Mouse (Mus musculus): ENCODE measurements around the gene Prdm16. TPM values are rescaled to one million over a fixed set of nuclear protein-coding genes. Genes with fewer than 3 reads are reported as not detected.

Gene Prdm16
- polyA plus RNA-seq, 1 experiment from 2014 or later, result 22.4 TPM

- no peaks in the 10 kb centered on the region for H3K36me3 ChIP-seq
- peaks cover 81% of the 10 kb centered on the region for H3K27me3 ChIP-seq
- WGBS, result 7% methylated on average over 15 of the region's 15 CpGs
- peak overlapping the region; percentile 94; the same call in 1 of the 2 replicates for H3K27ac ChIP-seq
- H3K9ac ChIP-seq, result peak overlapping the region; percentile 59
- H3K4me3 ChIP-seq, result peak overlapping the region; percentile 54
- H3K4me2 ChIP-seq, result peak overlapping the region; percentile 82
- no peak for ATAC-seq (ENCODE audit: borderline replicate concordance, extremely low read depth, low FRiP score, low TSS enrichment)
- H3K4me1 ChIP-seq, result peaks cover 19% of the 10 kb centered on the region
- H3K9me3 ChIP-seq, result no peaks in the 10 kb centered on the region
Measured at GRCm38 (mm10) chr4:154638320-154638886, 1.7 kb upstream of the Prdm16 start.

GRCm38 (mm10) chr4:154637468-154638319 is 1.0 kb upstream of the Prdm16 start:
- H3K27me3 ChIP-seq, result peaks cover 81% of the 10 kb centered on the region
- no peaks in the 10 kb centered on the region for H3K9me3 ChIP-seq
- peaks cover 19% of the 10 kb centered on the region for H3K4me1 ChIP-seq
- peak overlapping the region; percentile 54 for H3K4me3 ChIP-seq
- peak overlapping the region; percentile 94 for H3K27ac ChIP-seq
- H3K36me3 ChIP-seq, result no peaks in the 10 kb centered on the region
- WGBS, result 2% methylated on average over 53 of the region's 73 CpGs
- ATAC-seq (ENCODE audit: borderline replicate concordance, extremely low read depth, low FRiP score, low TSS enrichment), result no peak
- H3K4me2 ChIP-seq, result peak overlapping the region; percentile 82
- peak overlapping the region; percentile 59 for H3K9ac ChIP-seq

GRCm38 (mm10) chr4:154636053-154636433 is 630 bp downstream of the Prdm16 start:
- H3K4me1 ChIP-seq, result peaks cover 19% of the 10 kb centered on the region
- H3K9ac ChIP-seq, result peak overlapping the region; percentile 59
- ATAC-seq (ENCODE audit: borderline replicate concordance, extremely low read depth, low FRiP score, low TSS enrichment), result peak; percentile 63; the same call in 1 of the 2 replicates
- peaks cover 80% of the 10 kb centered on the region for H3K27me3 ChIP-seq
- no peaks in the 10 kb centered on the region for H3K9me3 ChIP-seq
- H3K4me2 ChIP-seq, result peak overlapping the region; percentile 82
- H3K36me3 ChIP-seq, result no peaks in the 10 kb centered on the region
- H3K27ac ChIP-seq, result peak overlapping the region; percentile 94
- 0% methylated on average over 4 of the region's 30 CpGs for WGBS
- H3K4me3 ChIP-seq, result peak overlapping the region; percentile 54

- H3K9me3 ChIP-seq, result no peaks in the 10 kb centered on the region
- WGBS, result under 1% methylated on average over 94 of the region's 94 CpGs
- H3K36me3 ChIP-seq, result no peaks in the 10 kb centered on the region
- peak overlapping the region; percentile 82 for H3K4me2 ChIP-seq
- peak overlapping the region; percentile 94 for H3K27ac ChIP-seq
- H3K9ac ChIP-seq, result peak overlapping the region; percentile 59
- peaks cover 78% of the 10 kb centered on the region for H3K27me3 ChIP-seq
- peaks cover 17% of the 10 kb centered on the region for H3K4me1 ChIP-seq
- ATAC-seq (ENCODE audit: borderline replicate concordance, extremely low read depth, low FRiP score, low TSS enrichment), result peak; percentile 50; the same call in 1 of the 2 replicates
- peak overlapping the region; percentile 54 for H3K4me3 ChIP-seq
Measured at GRCm38 (mm10) chr4:154635241-154636052, 1.2 kb downstream of the Prdm16 start.

- no peak for ATAC-seq (ENCODE audit: borderline replicate concordance, extremely low read depth, low FRiP score, low TSS enrichment)
- Histone ChIP-seq H3K27ac (peak overlapping the region; percentile 94), H3K36me3 (no peaks in the 10 kb centered on the region), H3K4me2 (peak overlapping the region; percentile 82), H3K9ac (peak overlapping the region; percentile 59), H3K4me1 (peaks cover 19% of the 10 kb centered on the region), H3K4me3 (peak overlapping the region; percentile 54), H3K9me3 (no peaks in the 10 kb centered on the region), H3K27me3 (peaks cover 75% of the 10 kb centered on the region)
- 16% methylated on average over 44 of the region's 44 CpGs for WGBS
Measured at GRCm38 (mm10) chr4:154634470-154635240, 2.0 kb downstream of the Prdm16 start.

- H3K27me3 ChIP-seq, result peaks cover 73% of the 10 kb centered on the region
- peak overlapping the region; percentile 54 for H3K4me3 ChIP-seq
- no peak for ATAC-seq (ENCODE audit: borderline replicate concordance, extremely low read depth, low FRiP score, low TSS enrichment)
- 39% methylated on average over 3 of the region's 3 CpGs for WGBS
- peak overlapping the region; percentile 59 for H3K9ac ChIP-seq
- peaks cover 23% of the 10 kb centered on the region for H3K4me1 ChIP-seq
- H3K9me3 ChIP-seq, result no peaks in the 10 kb centered on the region
- H3K36me3 ChIP-seq, result no peaks in the 10 kb centered on the region
- no peak overlapping the region; the same call in 1 of the 2 replicates for H3K27ac ChIP-seq
- H3K4me2 ChIP-seq, result peak overlapping the region; percentile 82
Measured at GRCm38 (mm10) chr4:154634001-154634400, 2.7 kb downstream of the Prdm16 start.

- Histone ChIP-seq H3K4me2 (peak overlapping the region; percentile 82), H3K9me3 (no peaks in the 10 kb centered on the region), H3K9ac (peak overlapping the region; percentile 59), H3K4me3 (peak overlapping the region; percentile 54), H3K27ac (no peak overlapping the region), H3K36me3 (no peaks in the 10 kb centered on the region), H3K4me1 (peaks cover 27% of the 10 kb centered on the region), H3K27me3 (peaks cover 65% of the 10 kb centered on the region)
- 41% methylated on average over 14 of the region's 14 CpGs for WGBS
- no peak for ATAC-seq (ENCODE audit: borderline replicate concordance, extremely low read depth, low FRiP score, low TSS enrichment)
Measured at GRCm38 (mm10) chr4:154632800-154633764, 3.6 kb downstream of the Prdm16 start.

- Histone ChIP-seq H3K27me3 (peaks cover 50% of the 10 kb centered on the region), H3K4me2 (peak overlapping the region; percentile 82), H3K27ac (peak overlapping the region; percentile 77), H3K9ac (no peak overlapping the region), H3K4me1 (peaks cover 36% of the 10 kb centered on the region), H3K36me3 (no peaks in the 10 kb centered on the region), H3K4me3 (peak overlapping the region; percentile 19), H3K9me3 (no peaks in the 10 kb centered on the region)
- ATAC-seq (ENCODE audit: borderline replicate concordance, extremely low read depth, low FRiP score, low TSS enrichment), result 0 out of 2 replicates have a peak, but pooled peaks have one; percentile 28
- WGBS, result 23% methylated on average over 3 of the region's 3 CpGs
Measured at GRCm38 (mm10) chr4:154630763-154631162, 5.9 kb downstream of the Prdm16 start.

GRCm38 (mm10) chr4:154627419-154628142 is 9.1 kb downstream of the Prdm16 start:
- Histone ChIP-seq H3K27ac (no peak overlapping the region), H3K9ac (no peak overlapping the region), H3K27me3 (peaks cover 27% of the 10 kb centered on the region), H3K9me3 (no peaks in the 10 kb centered on the region), H3K4me3 (no peak overlapping the region), H3K4me2 (no peak overlapping the region), H3K36me3 (no peaks in the 10 kb centered on the region), H3K4me1 (peaks cover 49% of the 10 kb centered on the region)
- ATAC-seq (ENCODE audit: borderline replicate concordance, extremely low read depth, low FRiP score, low TSS enrichment), result no peak
- WGBS, result 70% methylated on average over 5 of the region's 5 CpGs

- Histone ChIP-seq H3K4me1 (peaks cover 49% of the 10 kb centered on the region), H3K36me3 (no peaks in the 10 kb centered on the region), H3K27ac (peak overlapping the region; percentile 34), H3K4me3 (no peak overlapping the region), H3K9me3 (no peaks in the 10 kb centered on the region), H3K9ac (no peak overlapping the region; the same call in 1 of the 2 replicates), H3K4me2 (no peak overlapping the region), H3K27me3 (peaks cover 15% of the 10 kb centered on the region)
- no peak for ATAC-seq (ENCODE audit: borderline replicate concordance, extremely low read depth, low FRiP score, low TSS enrichment)
- 46% methylated on average over 2 of the region's 2 CpGs for WGBS
Measured at GRCm38 (mm10) chr4:154626282-154626681, 10.4 kb downstream of the Prdm16 start.
